26 mouse cellular contexts compared by ENCODE assay signal in genomic region chr3:154593596-154593995, GRCm38 (mm10). TPM values are rescaled to one million over a fixed set of nuclear protein-coding genes. Genes with fewer than 3 reads are reported as not detected.
A peak's percentile ranks its signal among the peaks of the same experiment; 100 is the strongest.
DNase-seq lines count a peak whose midpoint lies in the region; ATAC-seq and TF ChIP-seq lines count a peak whose summit lies in the region.
"Had no signal": no experiment of that assay in that cellular context is flagged by ENCODE, and none has a peak within 500 bp of the region (broad histone marks: within the 10 kb centered on the region; RNA-seq: fewer than 3 reads in every experiment).

No protein-coding gene starts in this region.

- DNase-seq in forebrain, embryonic 11.5 days (ENCODE audit: low spot score): peak; percentile 33
- peak; percentile 53 for DNase-seq in kidney, adult 2 months
- no peak for DNase-seq in kidney, adult 8-10 months
- DNase-seq in midbrain, embryonic 11.5 days (ENCODE audit: low spot score, missing footprints): peak; percentile 0
- DNase-seq: adrenal gland, adult 8-10 months; adrenal gland, postnatal 14 days; adrenal gland, postnatal 36 days; B cell, adult 2 months; cerebellum, adult 11-12 months; cerebellum, adult 2 months; cerebellum, adult 9-10 months; cerebellum, postnatal 10 days; cerebellum, postnatal 25 days had no signal

- no peak overlapping the region for H3K27ac ChIP-seq in forebrain, embryonic 11.5 days (ENCODE audit: low read depth, low read length)
- H3K27ac ChIP-seq in forebrain, embryonic 15.5 days (replicated peaks): no peak overlapping the region
- H3K27ac ChIP-seq in kidney, adult 2 months (ENCODE audit: insufficient read depth, low read depth, low read length): peak overlapping the region; percentile 62
- no peak overlapping the region for H3K27ac ChIP-seq in kidney, embryonic 14.5 days (ENCODE audit: low read depth, low read length)
- peak overlapping the region; percentile 30; the same call in 1 of the 2 replicates for H3K27ac ChIP-seq in kidney, embryonic 16.5 days (ENCODE audit: low read length)
- no peak overlapping the region for H3K27ac ChIP-seq in midbrain, embryonic 11.5 days (ENCODE audit: low read depth, low read length)
- H3K27ac ChIP-seq in midbrain, embryonic 13.5 days: no peak overlapping the region
- H3K27ac ChIP-seq: embryonic facial prominence, embryonic 10.5 days; embryonic facial prominence, embryonic 12.5 days; forebrain, embryonic 12.5 days had no signal

- H3K9me3 ChIP-seq in forebrain, embryonic 11.5 days (ENCODE audit: control insufficient read depth, low read length): no peaks in the 10 kb centered on the region
- H3K9me3 ChIP-seq in forebrain, embryonic 15.5 days: no peaks in the 10 kb centered on the region
- H3K9me3 ChIP-seq in kidney, embryonic 14.5 days (ENCODE audit: control insufficient read depth, low read length): no peaks in the 10 kb centered on the region
- H3K9me3 ChIP-seq in kidney, embryonic 16.5 days (ENCODE audit: low read length): no peaks in the 10 kb centered on the region
- no peaks in the 10 kb centered on the region for H3K9me3 ChIP-seq in midbrain, embryonic 11.5 days (ENCODE audit: control insufficient read depth, low read length)
- H3K9me3 ChIP-seq in midbrain, embryonic 13.5 days: no peaks in the 10 kb centered on the region
- H3K9me3 ChIP-seq: embryonic facial prominence, embryonic 10.5 days; embryonic facial prominence, embryonic 12.5 days; forebrain, embryonic 12.5 days; G1E had no signal

- no peak overlapping the region for H3K9ac ChIP-seq in forebrain, embryonic 11.5 days (ENCODE audit: low read length)
- H3K9ac ChIP-seq in forebrain, embryonic 15.5 days (replicated peaks): no peak overlapping the region
- no peak overlapping the region for H3K9ac ChIP-seq in kidney, embryonic 14.5 days (ENCODE audit: low read depth, low read length)
- no peak overlapping the region for H3K9ac ChIP-seq in kidney, embryonic 16.5 days (replicated peaks; ENCODE audit: low read length)
- H3K9ac ChIP-seq in midbrain, embryonic 11.5 days (ENCODE audit: low read length): no peak overlapping the region
- no peak overlapping the region for H3K9ac ChIP-seq in midbrain, embryonic 13.5 days (replicated peaks)
- H3K9ac ChIP-seq: embryonic facial prominence, embryonic 12.5 days; forebrain, embryonic 12.5 days had no signal

- H3K4me3 ChIP-seq in forebrain, embryonic 11.5 days (ENCODE audit: low read depth, low read length): no peak overlapping the region
- no peak overlapping the region for H3K4me3 ChIP-seq in forebrain, embryonic 15.5 days
- H3K4me3 ChIP-seq in kidney, adult 2 months (ENCODE audit: insufficient read depth, low read depth, low read length): peak overlapping the region; percentile 6; the same call in 1 of the 2 replicates
- H3K4me3 ChIP-seq in kidney, embryonic 14.5 days (ENCODE audit: low read length): no peak overlapping the region
- no peak overlapping the region for H3K4me3 ChIP-seq in kidney, embryonic 16.5 days (ENCODE audit: low read length)
- H3K4me3 ChIP-seq in midbrain, embryonic 11.5 days (ENCODE audit: low read depth, low read length): no peak overlapping the region
- no peak overlapping the region for H3K4me3 ChIP-seq in midbrain, embryonic 13.5 days (replicated peaks)
- H3K4me3 ChIP-seq: embryonic facial prominence, embryonic 10.5 days; embryonic facial prominence, embryonic 12.5 days; forebrain, embryonic 12.5 days had no signal

- TF ChIP-seq POLR2A in kidney, adult 2 months (IDR thresholded peaks at IDR 0.05; ENCODE audit: low read depth, low read length): no peak

- no peaks in the 10 kb centered on the region for H3K4me1 ChIP-seq in forebrain, embryonic 11.5 days (replicated peaks; ENCODE audit: control insufficient read depth, insufficient read depth, low read length)
- peaks cover 10% of the 10 kb centered on the region for H3K4me1 ChIP-seq in forebrain, embryonic 15.5 days
- peaks cover 4% of the 10 kb centered on the region; the same call in 1 of the 2 replicates for H3K4me1 ChIP-seq in kidney, adult 2 months (ENCODE audit: control insufficient read depth, insufficient read depth, low read length)
- peaks cover 4% of the 10 kb centered on the region; the same call in 1 of the 2 replicates for H3K4me1 ChIP-seq in kidney, embryonic 14.5 days (ENCODE audit: control insufficient read depth, insufficient read depth, low read length)
- H3K4me1 ChIP-seq in kidney, embryonic 16.5 days (ENCODE audit: insufficient read depth, low read length): peaks cover 7% of the 10 kb centered on the region
- peaks cover 2% of the 10 kb centered on the region; the same call in 1 of the 2 replicates for H3K4me1 ChIP-seq in midbrain, embryonic 11.5 days (ENCODE audit: control insufficient read depth, insufficient read depth, low read length)
- peaks cover 13% of the 10 kb centered on the region for H3K4me1 ChIP-seq in midbrain, embryonic 13.5 days (replicated peaks)
- H3K4me1 ChIP-seq: embryonic facial prominence, embryonic 12.5 days had no signal

- no peaks in the 10 kb centered on the region for H3K27me3 ChIP-seq in forebrain, embryonic 11.5 days (ENCODE audit: control insufficient read depth, insufficient read depth, low read length)
- no peaks in the 10 kb centered on the region for H3K27me3 ChIP-seq in forebrain, embryonic 15.5 days
- no peaks in the 10 kb centered on the region for H3K27me3 ChIP-seq in kidney, adult 2 months (replicated peaks; ENCODE audit: control insufficient read depth, insufficient read depth, low read length)
- H3K27me3 ChIP-seq in kidney, embryonic 14.5 days (ENCODE audit: control insufficient read depth, insufficient read depth, low read length): no peaks in the 10 kb centered on the region
- no peaks in the 10 kb centered on the region for H3K27me3 ChIP-seq in kidney, embryonic 16.5 days (ENCODE audit: insufficient read depth, low read length)
- no peaks in the 10 kb centered on the region for H3K27me3 ChIP-seq in midbrain, embryonic 11.5 days (ENCODE audit: control insufficient read depth, insufficient read depth, low read length)
- H3K27me3 ChIP-seq in midbrain, embryonic 13.5 days: no peaks in the 10 kb centered on the region
- H3K27me3 ChIP-seq: CH12.LX; embryonic facial prominence, embryonic 12.5 days; forebrain, embryonic 12.5 days; Patski had no signal

- 91% methylated on average over 6 of the region's 6 CpGs for WGBS in forebrain, embryonic 11.5 days
- 90% methylated on average over 6 of the region's 6 CpGs for WGBS in forebrain, embryonic 15.5 days
- 61% methylated on average over 6 of the region's 6 CpGs for WGBS in kidney, adult 2 months
- 90% methylated on average over 6 of the region's 6 CpGs for WGBS in kidney, embryonic 14.5 days
- 91% methylated on average over 6 of the region's 6 CpGs for WGBS in kidney, embryonic 16.5 days
- WGBS in midbrain, embryonic 11.5 days: 95% methylated on average over 6 of the region's 6 CpGs
- WGBS in midbrain, embryonic 13.5 days: 95% methylated on average over 6 of the region's 6 CpGs

- no peak for ATAC-seq in forebrain, embryonic 11.5 days (replicated peaks; ENCODE audit: low FRiP score)
- no peak for ATAC-seq in forebrain, embryonic 15.5 days (replicated peaks)
- no peak for ATAC-seq in kidney, embryonic 14.5 days (ENCODE audit: low FRiP score, low TSS enrichment)
- no peak for ATAC-seq in kidney, embryonic 16.5 days (ENCODE audit: low FRiP score, low TSS enrichment)
- ATAC-seq in midbrain, embryonic 11.5 days (ENCODE audit: low FRiP score): no peak
- no peak for ATAC-seq in midbrain, embryonic 13.5 days
- ATAC-seq: activated CD4-positive, CD25-positive, alpha-beta regulatory T cell, adult 4 months; CD4-positive, CD25-positive, alpha-beta regulatory T cell, adult 4 months; forebrain, embryonic 14.5 days; Patski had no signal

- H3K36me3 ChIP-seq in forebrain, embryonic 11.5 days (ENCODE audit: control insufficient read depth, insufficient read depth, low read length): peaks cover 2% of the 10 kb centered on the region; the same call in 1 of the 2 replicates
- peaks cover 37% of the 10 kb centered on the region for H3K36me3 ChIP-seq in forebrain, embryonic 15.5 days
- peaks cover 2% of the 10 kb centered on the region; the same call in 1 of the 2 replicates for H3K36me3 ChIP-seq in kidney, adult 2 months (ENCODE audit: control insufficient read depth, insufficient read depth, low read length)
- peaks cover 42% of the 10 kb centered on the region for H3K36me3 ChIP-seq in kidney, embryonic 14.5 days (ENCODE audit: control insufficient read depth, insufficient read depth, low read length)
- H3K36me3 ChIP-seq in kidney, embryonic 16.5 days (ENCODE audit: insufficient read depth, low read length): peaks cover 36% of the 10 kb centered on the region
- H3K36me3 ChIP-seq in midbrain, embryonic 11.5 days (ENCODE audit: control insufficient read depth, insufficient read depth, low read length): peaks cover 4% of the 10 kb centered on the region; the same call in 1 of the 2 replicates
- peaks cover 47% of the 10 kb centered on the region for H3K36me3 ChIP-seq in midbrain, embryonic 13.5 days

- TF ChIP-seq CTCF in kidney, adult 2 months (conservative IDR thresholded peaks at IDR 0.05; ENCODE audit: insufficient read depth, insufficient read length, low read depth, low read length): no peak

- no peak overlapping the region for H3K4me2 ChIP-seq in forebrain, embryonic 11.5 days (ENCODE audit: low read depth, low read length, severe bottlenecking)
- H3K4me2 ChIP-seq in forebrain, embryonic 15.5 days (replicated peaks): no peak overlapping the region
- no peak overlapping the region for H3K4me2 ChIP-seq in kidney, embryonic 14.5 days (replicated peaks; ENCODE audit: low read depth, low read length)
- H3K4me2 ChIP-seq in kidney, embryonic 16.5 days (replicated peaks; ENCODE audit: low read depth, low read length): no peak overlapping the region
- no peak overlapping the region for H3K4me2 ChIP-seq in midbrain, embryonic 11.5 days
- H3K4me2 ChIP-seq in midbrain, embryonic 13.5 days (replicated peaks): no peak overlapping the region
- H3K4me2 ChIP-seq: embryonic facial prominence, embryonic 12.5 days; forebrain, embryonic 12.5 days had no signal

RNA-seq across cellular contexts. Expression of gene Cryz, which starts 2.9 kb away (rescaled TPM):
- 20.5 and 20.6 TPM in 2 replicates for polyA plus RNA-seq in forebrain, embryonic 11.5 days (2014; fragmentation: Nextera tagmentation; extraction: Ambion mirVana)
- polyA plus RNA-seq in forebrain, embryonic 15.5 days (2015; fragmentation: Nextera tagmentation; extraction: Ambion mirVana): 9.6 and 10.4 TPM in 2 replicates
- 218 and 240 TPM in 2 replicates for polyA plus RNA-seq in kidney, adult 2 months (2012; rRNA removed)
- polyA plus RNA-seq in kidney, embryonic 14.5 days (2014; fragmentation: Nextera tagmentation; extraction: Ambion mirVana): 28.5 and 33.4 TPM in 2 replicates
- 47.6 and 50.2 TPM in 2 replicates for polyA plus RNA-seq in kidney, embryonic 16.5 days (2015; fragmentation: Nextera tagmentation; extraction: Ambion mirVana)
- polyA plus RNA-seq in midbrain, embryonic 11.5 days (2014; fragmentation: Nextera tagmentation; extraction: Ambion mirVana): 18.6 and 21.2 TPM in 2 replicates
- polyA plus RNA-seq in midbrain, embryonic 13.5 days (2015; fragmentation: Nextera tagmentation; extraction: Ambion mirVana): 12.5 and 13.4 TPM in 2 replicates

RNA-seq across cellular contexts. Expression of gene Tyw3, which starts 3.3 kb away (rescaled TPM):
- 20.5 and 21.5 TPM in 2 replicates for polyA plus RNA-seq in forebrain, embryonic 11.5 days (2014; fragmentation: Nextera tagmentation; extraction: Ambion mirVana)
- 14.1 and 16.4 TPM in 2 replicates for polyA plus RNA-seq in forebrain, embryonic 15.5 days (2015; fragmentation: Nextera tagmentation; extraction: Ambion mirVana)
- polyA plus RNA-seq in kidney, adult 2 months (2012; rRNA removed): 12.0 and 12.5 TPM in 2 replicates
- polyA plus RNA-seq in kidney, embryonic 14.5 days (2014; fragmentation: Nextera tagmentation; extraction: Ambion mirVana): 18.6 and 21.5 TPM in 2 replicates
- polyA plus RNA-seq in kidney, embryonic 16.5 days (2015; fragmentation: Nextera tagmentation; extraction: Ambion mirVana): 18.9 and 21.7 TPM in 2 replicates
- 18.4 and 19.0 TPM in 2 replicates for polyA plus RNA-seq in midbrain, embryonic 11.5 days (2014; fragmentation: Nextera tagmentation; extraction: Ambion mirVana)
- polyA plus RNA-seq in midbrain, embryonic 13.5 days (2015; fragmentation: Nextera tagmentation; extraction: Ambion mirVana): 11.3 and 14.5 TPM in 2 replicates

Comparison
In these comparisons a context has a peak if more than half of its experiments do, and no peak if none do; other contexts are left out.
1. DNase-seq: peak in forebrain, embryonic 11.5 days (single experiment), kidney, adult 2 months (single experiment) and midbrain, embryonic 11.5 days (single experiment); none in kidney, adult 8-10 months (0 of 2).
2. H3K27ac ChIP-seq: peak in kidney, adult 2 months (single experiment) and kidney, embryonic 16.5 days (single experiment); none in forebrain, embryonic 11.5 days (single experiment), forebrain, embryonic 15.5 days (single experiment), kidney, embryonic 14.5 days (single experiment), midbrain, embryonic 11.5 days (single experiment) and midbrain, embryonic 13.5 days (single experiment).